ENCODE assay signal across 14 mouse cellular contexts in the genomic region with DNA sequence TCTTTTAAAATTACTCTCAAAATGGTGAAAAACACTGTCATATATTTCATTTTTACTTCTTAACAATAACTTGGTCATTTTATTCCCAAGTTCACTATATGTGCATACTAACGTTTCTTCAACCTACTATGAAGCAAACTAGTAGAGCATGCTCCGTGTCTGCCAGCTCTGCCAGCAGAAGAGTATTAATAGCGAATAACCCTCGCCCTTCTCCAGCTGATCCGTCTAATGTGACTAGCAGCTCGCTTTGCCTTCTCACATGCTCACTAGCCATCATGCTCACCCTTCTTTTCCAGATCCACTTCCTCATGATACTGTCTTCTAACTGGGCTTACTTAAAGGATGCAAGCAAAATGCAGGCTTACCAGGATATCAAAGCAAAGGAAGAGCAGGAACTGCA.
"Had no signal": no experiment of that assay in that cellular context is flagged by ENCODE, and none has a peak within 500 bp of the region (broad histone marks: within the 10 kb centered on the region; RNA-seq: fewer than 3 reads in every experiment).

No protein-coding gene starts in this region.

- H3K4me3 ChIP-seq: lung, embryonic 15.5 days; megakaryocyte, embryonic 14.5 days; midbrain, embryonic 13.5 days; midbrain, embryonic 15.5 days; neural tube, embryonic 12.5 days had no signal

- H3K9ac ChIP-seq: lung, embryonic 15.5 days; midbrain, embryonic 13.5 days; midbrain, embryonic 15.5 days; neural tube, embryonic 12.5 days had no signal

- H3K9me3 ChIP-seq: lung, embryonic 15.5 days; megakaryocyte, embryonic 14.5 days; midbrain, embryonic 13.5 days; midbrain, embryonic 15.5 days; neural tube, embryonic 12.5 days had no signal

- H3K27me3 ChIP-seq: lung, embryonic 15.5 days; neural tube, embryonic 12.5 days had no signal

- H3K27ac ChIP-seq: lung, embryonic 15.5 days; macrophage; midbrain, embryonic 13.5 days; midbrain, embryonic 15.5 days; neural tube, embryonic 12.5 days had no signal

- H3K36me3 ChIP-seq: midbrain, embryonic 15.5 days had no signal

- H3K4me1 ChIP-seq: lung, embryonic 15.5 days; midbrain, embryonic 13.5 days; midbrain, embryonic 15.5 days; neural tube, embryonic 12.5 days had no signal

- DNase-seq: lung, adult 2 months; lung, postnatal 14 days; lung, postnatal 36 days; right cerebral cortex, postnatal 14 days; spleen, adult 18-20 months; thymus, adult 18-20 months; thymus, postnatal 14 days; thymus, postnatal 36 days had no signal
